Mouse (Mus musculus): Measurements from ENCODE around the gene Fgf16. TPM values are rescaled to one million over a fixed set of nuclear protein-coding genes. Genes with fewer than 3 reads are reported as not detected.

Fgf16 gene
- 0.40 and 0.95 TPM in 2 replicates for polyA plus RNA-seq (2011; ENCODE audit: insufficient read length, low read depth, missing spikeins)

DNA sequence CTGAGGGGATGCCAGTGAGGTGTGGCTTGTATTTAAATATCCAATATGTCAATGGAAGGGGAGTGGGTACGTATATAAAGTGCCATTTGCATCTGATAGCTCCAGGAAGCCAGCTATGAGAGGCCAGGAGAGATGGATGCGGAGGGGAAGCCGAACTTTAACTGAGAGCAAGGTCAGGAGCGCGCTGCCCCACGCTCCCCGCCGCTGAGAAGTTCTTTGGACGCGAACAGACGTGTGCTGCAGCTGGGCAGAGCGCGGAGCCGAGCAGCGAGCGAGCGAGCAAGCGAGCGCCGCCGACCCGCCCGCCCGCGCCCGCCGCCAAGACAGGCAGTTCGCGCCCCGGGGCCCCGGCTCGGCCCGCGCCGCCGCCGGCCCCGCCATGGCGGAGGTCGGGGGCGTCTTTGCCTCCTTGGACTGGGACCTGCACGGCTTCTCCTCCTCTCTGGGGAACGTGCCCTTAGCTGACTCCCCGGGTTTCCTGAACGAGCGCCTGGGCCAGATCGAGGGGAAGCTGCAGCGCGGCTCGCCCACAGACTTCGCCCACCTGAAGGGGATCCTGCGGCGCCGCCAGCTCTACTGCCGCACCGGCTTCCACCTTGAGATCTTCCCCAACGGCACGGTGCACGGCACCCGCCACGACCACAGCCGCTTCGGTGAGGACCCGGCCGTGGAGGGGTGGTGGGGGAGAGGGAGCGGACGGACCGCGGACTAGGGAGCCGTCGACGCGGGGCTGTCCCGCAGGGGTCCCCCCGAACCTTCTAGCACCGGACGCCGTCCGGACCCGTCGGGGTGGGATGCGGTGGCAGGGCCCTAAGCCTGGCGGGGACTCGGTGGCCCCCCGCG lies at the start of gene Fgf16:
Fgf16 (plus strand) TSS at position 118 of the 843 bp plus-strand sequence.
- Histone ChIP-seq H3K27ac (ENCODE audit: insufficient read depth, low read length) (no peak within 1 kb of the TSS), H3K4me1 (ENCODE audit: control insufficient read depth, insufficient read depth, low read length) (peaks cover 2% of the 10 kb centered on the region; the same call in 1 of the 2 replicates), H3K4me3 (ENCODE audit: insufficient read depth, low read length) (peak within 1 kb of the TSS; percentile 42)
- no peak for TF ChIP-seq POLR2A (IDR thresholded peaks at IDR 0.05; ENCODE audit: low read depth, low read length)
- TF ChIP-seq CTCF (IDR thresholded peaks at IDR 0.05; ENCODE audit: borderline replicate concordance, insufficient read depth, low read length): no peak

GRCm38 (mm10) chrX:105714740-105715139 lies 49.3 kb upstream of the Fgf16 start:
- Histone ChIP-seq H3K4me3 (ENCODE audit: insufficient read depth, low read length) (no peak overlapping the region), H3K27ac (ENCODE audit: insufficient read depth, low read length) (no peak overlapping the region), H3K4me1 (ENCODE audit: control insufficient read depth, insufficient read depth, low read length) (no peaks in the 10 kb centered on the region)
- no peak for TF ChIP-seq CTCF (IDR thresholded peaks at IDR 0.05; ENCODE audit: borderline replicate concordance, insufficient read depth, low read length)
- no peak for TF ChIP-seq POLR2A (IDR thresholded peaks at IDR 0.05; ENCODE audit: low read depth, low read length)

GRCm38 (mm10) chrX:105715789-105716321 lies 48.2 kb upstream of the Fgf16 start:
- TF ChIP-seq POLR2A (IDR thresholded peaks at IDR 0.05; ENCODE audit: low read depth, low read length) (no peak), CTCF (IDR thresholded peaks at IDR 0.05; ENCODE audit: borderline replicate concordance, insufficient read depth, low read length) (no peak)
- Histone ChIP-seq H3K4me1 (ENCODE audit: control insufficient read depth, insufficient read depth, low read length) (no peaks in the 10 kb centered on the region), H3K27ac (ENCODE audit: insufficient read depth, low read length) (no peak overlapping the region), H3K4me3 (ENCODE audit: insufficient read depth, low read length) (no peak overlapping the region)

- Histone ChIP-seq H3K4me3 (ENCODE audit: insufficient read depth, low read length) (no peak overlapping the region), H3K4me1 (ENCODE audit: control insufficient read depth, insufficient read depth, low read length) (no peaks in the 10 kb centered on the region), H3K27ac (ENCODE audit: insufficient read depth, low read length) (no peak overlapping the region)
- TF ChIP-seq CTCF (IDR thresholded peaks at IDR 0.05; ENCODE audit: borderline replicate concordance, insufficient read depth, low read length): no peak
- TF ChIP-seq POLR2A (IDR thresholded peaks at IDR 0.05; ENCODE audit: low read depth, low read length): no peak
Measured at GRCm38 (mm10) chrX:105718388-105718787, 45.7 kb upstream of the Fgf16 start.

DNA sequence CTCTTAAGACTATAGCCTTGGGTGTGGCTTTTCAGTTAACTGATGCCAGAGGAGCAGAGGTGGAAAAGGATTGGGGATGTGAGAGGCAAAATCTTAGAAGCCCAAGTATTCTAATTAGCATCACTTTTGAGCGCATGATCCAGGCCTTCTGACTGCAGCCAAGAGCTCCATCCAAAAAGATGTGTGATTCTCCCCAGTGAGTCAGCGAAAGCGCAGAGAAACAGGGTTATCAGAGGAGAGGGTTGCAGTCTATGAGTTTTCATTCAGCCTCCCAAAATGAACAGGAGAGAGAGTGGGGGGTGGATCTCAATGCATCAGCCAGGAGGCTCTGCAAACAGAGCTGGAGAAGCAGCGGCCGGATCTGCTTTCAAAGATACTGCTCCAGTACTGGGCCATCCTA lies 45.1 kb upstream of the Fgf16 start:
- TF ChIP-seq POLR2A (IDR thresholded peaks at IDR 0.05; ENCODE audit: low read depth, low read length) (no peak), CTCF (IDR thresholded peaks at IDR 0.05; ENCODE audit: borderline replicate concordance, insufficient read depth, low read length) (no peak)
- no peak overlapping the region for H3K27ac ChIP-seq (ENCODE audit: insufficient read depth, low read length)
- H3K4me3 ChIP-seq (ENCODE audit: insufficient read depth, low read length): no peak overlapping the region

DNA sequence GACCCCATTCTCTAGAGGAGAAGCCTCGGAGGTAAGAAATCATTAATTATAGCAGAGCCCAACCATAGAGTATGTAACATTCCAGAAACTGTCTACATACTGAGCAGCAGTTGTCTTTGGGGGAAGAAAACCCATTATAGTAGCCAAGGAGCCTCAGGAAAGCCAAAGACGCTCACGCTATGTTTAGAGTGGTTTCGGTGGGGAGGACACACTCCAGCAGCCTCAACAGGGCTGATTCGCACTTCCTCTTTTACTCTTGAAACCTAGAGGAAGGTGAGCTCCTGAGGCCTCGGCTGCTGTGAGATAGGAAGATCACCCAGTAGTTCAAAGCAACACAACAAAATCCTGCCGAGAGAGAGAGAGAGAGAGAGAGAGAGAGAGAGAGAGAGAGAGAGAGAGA lies 39.9 kb upstream of the Fgf16 start:
- Histone ChIP-seq H3K27ac (ENCODE audit: insufficient read depth, low read length) (no peak overlapping the region), H3K4me3 (ENCODE audit: insufficient read depth, low read length) (no peak overlapping the region), H3K4me1 (ENCODE audit: control insufficient read depth, insufficient read depth, low read length) (no peaks in the 10 kb centered on the region)
- no peak for TF ChIP-seq CTCF (IDR thresholded peaks at IDR 0.05; ENCODE audit: borderline replicate concordance, insufficient read depth, low read length)
- TF ChIP-seq POLR2A (IDR thresholded peaks at IDR 0.05; ENCODE audit: low read depth, low read length): no peak

More for the DNA sequence above, 45.1 kb upstream of the Fgf16 start:
- no peaks in the 10 kb centered on the region for H3K4me1 ChIP-seq (ENCODE audit: control insufficient read depth, insufficient read depth, low read length)

- H3K4me3 ChIP-seq (ENCODE audit: insufficient read depth, low read length): peak overlapping the region; percentile 42; the same call in 1 of the 2 replicates
- H3K27ac ChIP-seq (ENCODE audit: insufficient read depth, low read length): no peak overlapping the region
- peaks cover 2% of the 10 kb centered on the region; the same call in 1 of the 2 replicates for H3K4me1 ChIP-seq (ENCODE audit: control insufficient read depth, insufficient read depth, low read length)
- no peak for TF ChIP-seq CTCF (IDR thresholded peaks at IDR 0.05; ENCODE audit: borderline replicate concordance, insufficient read depth, low read length)
- TF ChIP-seq POLR2A (IDR thresholded peaks at IDR 0.05; ENCODE audit: low read depth, low read length): no peak
Measured at GRCm38 (mm10) chrX:105762847-105763527, 1.1 kb upstream of the Fgf16 start.

DNA sequence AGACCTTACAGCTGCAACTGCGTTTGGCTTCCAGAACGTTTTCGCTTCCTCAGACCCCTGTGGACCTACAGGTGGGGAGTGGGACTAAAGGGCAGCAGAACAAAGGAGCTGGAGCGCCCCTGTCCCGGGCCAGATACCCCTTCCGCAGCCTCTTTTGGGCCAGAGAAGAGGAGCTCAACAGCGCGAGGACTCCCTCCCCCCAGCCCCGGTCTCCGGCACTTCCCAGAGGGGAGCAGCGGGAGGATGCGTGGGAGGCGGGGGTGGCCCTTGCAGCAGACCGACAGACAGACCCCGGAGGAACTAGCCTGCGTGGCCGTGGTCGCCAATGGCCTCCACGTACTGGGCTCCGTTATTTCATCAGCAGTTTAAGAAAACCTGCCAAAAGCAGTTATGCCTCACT lies 467 bp upstream of the Fgf16 start:
- Histone ChIP-seq H3K4me1 (ENCODE audit: control insufficient read depth, insufficient read depth, low read length) (peaks cover 2% of the 10 kb centered on the region; the same call in 1 of the 2 replicates), H3K27ac (ENCODE audit: insufficient read depth, low read length) (no peak overlapping the region), H3K4me3 (ENCODE audit: insufficient read depth, low read length) (peak overlapping the region; percentile 42)
- TF ChIP-seq POLR2A (IDR thresholded peaks at IDR 0.05; ENCODE audit: low read depth, low read length) (no peak), CTCF (IDR thresholded peaks at IDR 0.05; ENCODE audit: borderline replicate concordance, insufficient read depth, low read length) (no peak)

- no peak overlapping the region for H3K27ac ChIP-seq (ENCODE audit: insufficient read depth, low read length)
Measured at GRCm38 (mm10) chrX:105765005-105765706, 1.1 kb downstream of the Fgf16 start.

More at GRCm38 (mm10) chrX:105765005-105765706, 1.1 kb downstream of the Fgf16 start:
- Histone ChIP-seq H3K4me1 (ENCODE audit: control insufficient read depth, insufficient read depth, low read length) (peaks cover 2% of the 10 kb centered on the region; the same call in 1 of the 2 replicates), H3K4me3 (ENCODE audit: insufficient read depth, low read length) (peak overlapping the region; percentile 24; the same call in 1 of the 2 replicates)
- TF ChIP-seq CTCF (IDR thresholded peaks at IDR 0.05; ENCODE audit: borderline replicate concordance, insufficient read depth, low read length): no peak
- no peak for TF ChIP-seq POLR2A (IDR thresholded peaks at IDR 0.05; ENCODE audit: low read depth, low read length)
